Mouse (Mus musculus): Measurements from ENCODE around the gene Col24a1. TPM values are rescaled to one million over a fixed set of nuclear protein-coding genes. Genes with fewer than 3 reads are reported as not detected.

Col24a1 gene
- total and polyA plus RNA-seq, 2 experiments from 2014 or later: 0.35 to 11.7 TPM

GRCm38 (mm10) chr3:145268066-145268465 lies 24.2 kb upstream of the Col24a1 start:
- Histone ChIP-seq H3K9me3 (ENCODE audit: low read length) (no peaks in the 10 kb centered on the region), H3K4me1 (ENCODE audit: insufficient read depth) (no peaks in the 10 kb centered on the region), H3K4me3 (ENCODE audit: low read depth, low read length) (no peak overlapping the region), H3K4me2 (ENCODE audit: low read depth) (no peak overlapping the region), H3K9ac (no peak overlapping the region), H3K36me3 (ENCODE audit: insufficient read depth) (no peaks in the 10 kb centered on the region), H3K27ac (ENCODE audit: low read depth, low read length) (no peak overlapping the region), H3K27me3 (ENCODE audit: insufficient read depth, low read length) (no peaks in the 10 kb centered on the region)
- ATAC-seq (peak; percentile 48; the same call in 1 of the 2 replicates), DNase-seq (peak; percentile 38)
- 78% methylated on average over 7 of the region's 7 CpGs for WGBS
- TF ChIP-seq CTCF (IDR thresholded peaks at IDR 0.05; ENCODE audit: low read depth): no peak

- no peak for ATAC-seq
These were observed 18.1 kb upstream of the Col24a1 start for GRCm38 (mm10) chr3:145274191-145274590.

GRCm38 (mm10) chr3:145293207-145293606 lies 935 bp downstream of the Col24a1 start:
- peak overlapping the region; percentile 30 for H3K4me3 ChIP-seq (ENCODE audit: low read depth, low read length)
- 10% methylated on average over 9 of the region's 9 CpGs for WGBS
- DNase-seq (peak; percentile 6), ATAC-seq (0 out of 2 replicates have a peak, but pooled peaks have one; percentile 25)
- peaks cover 7% of the 10 kb centered on the region; the same call in 1 of the 2 replicates for H3K4me1 ChIP-seq (ENCODE audit: insufficient read depth)
- H3K27me3 ChIP-seq (ENCODE audit: insufficient read depth, low read length): no peaks in the 10 kb centered on the region; the same call in 1 of the 2 replicates
- H3K27ac ChIP-seq (ENCODE audit: low read depth, low read length): no peak overlapping the region
- peak overlapping the region; percentile 62 for H3K4me2 ChIP-seq (ENCODE audit: low read depth)
- peak overlapping the region; percentile 35; the same call in 1 of the 2 replicates for H3K9ac ChIP-seq
- TF ChIP-seq CTCF (IDR thresholded peaks at IDR 0.05; ENCODE audit: low read depth): no peak
- H3K36me3 ChIP-seq (ENCODE audit: insufficient read depth): no peaks in the 10 kb centered on the region
- H3K9me3 ChIP-seq (ENCODE audit: low read length): no peaks in the 10 kb centered on the region

More at GRCm38 (mm10) chr3:145274191-145274590, 18.1 kb upstream of the Col24a1 start:
- DNase-seq: no peak
- no peak overlapping the region for H3K9ac ChIP-seq
- TF ChIP-seq CTCF (IDR thresholded peaks at IDR 0.05; ENCODE audit: low read depth): no peak
- H3K27ac ChIP-seq (ENCODE audit: low read depth, low read length): no peak overlapping the region
- H3K36me3 ChIP-seq (ENCODE audit: insufficient read depth): no peaks in the 10 kb centered on the region
- H3K4me1 ChIP-seq (ENCODE audit: insufficient read depth): no peaks in the 10 kb centered on the region
- no peak overlapping the region for H3K4me2 ChIP-seq (ENCODE audit: low read depth)
- WGBS: 87% methylated on average over 6 of the region's 6 CpGs
- H3K4me3 ChIP-seq (ENCODE audit: low read depth, low read length): no peak overlapping the region
- H3K9me3 ChIP-seq (ENCODE audit: low read length): no peaks in the 10 kb centered on the region
- no peaks in the 10 kb centered on the region for H3K27me3 ChIP-seq (ENCODE audit: insufficient read depth, low read length)

GRCm38 (mm10) chr3:145293623-145294307 lies 1.5 kb downstream of the Col24a1 start:
- Histone ChIP-seq H3K36me3 (ENCODE audit: insufficient read depth) (no peaks in the 10 kb centered on the region), H3K4me2 (ENCODE audit: low read depth) (peak overlapping the region; percentile 62), H3K27ac (ENCODE audit: low read depth, low read length) (no peak overlapping the region), H3K4me3 (ENCODE audit: low read depth, low read length) (peak overlapping the region; percentile 30; the same call in 1 of the 2 replicates), H3K27me3 (ENCODE audit: insufficient read depth, low read length) (no peaks in the 10 kb centered on the region; the same call in 1 of the 2 replicates), H3K9ac (0 out of 2 replicates have a peak overlapping the region, but pooled peaks have one; percentile 35), H3K9me3 (ENCODE audit: low read length) (no peaks in the 10 kb centered on the region), H3K4me1 (ENCODE audit: insufficient read depth) (peaks cover 7% of the 10 kb centered on the region; the same call in 1 of the 2 replicates)
- ATAC-seq: no peak
- 71% methylated on average over 12 of the region's 12 CpGs for WGBS
- no peak for TF ChIP-seq CTCF (IDR thresholded peaks at IDR 0.05; ENCODE audit: low read depth)
- no peak for DNase-seq

- Histone ChIP-seq H3K27ac (ENCODE audit: low read depth, low read length) (no peak overlapping the region), H3K27me3 (ENCODE audit: insufficient read depth, low read length) (no peaks in the 10 kb centered on the region), H3K4me2 (ENCODE audit: low read depth) (no peak overlapping the region), H3K9ac (no peak overlapping the region), H3K9me3 (ENCODE audit: low read length) (no peaks in the 10 kb centered on the region), H3K4me1 (ENCODE audit: insufficient read depth) (no peaks in the 10 kb centered on the region), H3K36me3 (ENCODE audit: insufficient read depth) (no peaks in the 10 kb centered on the region), H3K4me3 (ENCODE audit: low read depth, low read length) (no peak overlapping the region)
- ATAC-seq: no peak
- 85% methylated on average over 5 of the region's 5 CpGs for WGBS
- TF ChIP-seq CTCF (IDR thresholded peaks at IDR 0.05; ENCODE audit: low read depth): no peak
- no peak for DNase-seq
These were observed 7.8 kb downstream of the Col24a1 start for GRCm38 (mm10) chr3:145299980-145300591.

- no peak for ATAC-seq
- Histone ChIP-seq H3K4me2 (ENCODE audit: low read depth) (no peak overlapping the region), H3K27ac (ENCODE audit: low read depth, low read length) (no peak overlapping the region), H3K27me3 (ENCODE audit: insufficient read depth, low read length) (no peaks in the 10 kb centered on the region), H3K4me1 (ENCODE audit: insufficient read depth) (no peaks in the 10 kb centered on the region), H3K9ac (no peak overlapping the region), H3K9me3 (ENCODE audit: low read length) (no peaks in the 10 kb centered on the region), H3K36me3 (ENCODE audit: insufficient read depth) (no peaks in the 10 kb centered on the region), H3K4me3 (ENCODE audit: low read depth, low read length) (no peak overlapping the region)
- 91% methylated on average over 5 of the region's 5 CpGs for WGBS
- TF ChIP-seq CTCF (IDR thresholded peaks at IDR 0.05; ENCODE audit: low read depth): no peak
- DNase-seq: no peak
These were observed 13.0 kb downstream of the Col24a1 start for GRCm38 (mm10) chr3:145305311-145305710.

- Histone ChIP-seq H3K36me3 (ENCODE audit: insufficient read depth) (no peaks in the 10 kb centered on the region), H3K4me2 (ENCODE audit: low read depth) (no peak overlapping the region), H3K4me1 (ENCODE audit: insufficient read depth) (no peaks in the 10 kb centered on the region), H3K9ac (no peak overlapping the region), H3K9me3 (ENCODE audit: low read length) (no peaks in the 10 kb centered on the region), H3K27ac (ENCODE audit: low read depth, low read length) (no peak overlapping the region), H3K27me3 (ENCODE audit: insufficient read depth, low read length) (no peaks in the 10 kb centered on the region), H3K4me3 (ENCODE audit: low read depth, low read length) (no peak overlapping the region)
- 87% methylated on average over 3 of the region's 3 CpGs for WGBS
- no peak for TF ChIP-seq CTCF (IDR thresholded peaks at IDR 0.05; ENCODE audit: low read depth)
- ATAC-seq (no peak), DNase-seq (no peak)
These were observed 14.9 kb downstream of the Col24a1 start for GRCm38 (mm10) chr3:145307209-145307608.
